Mouse (Mus musculus): ENCODE results near the gene Wnk4. TPM values are rescaled to one million over a fixed set of nuclear protein-coding genes. Genes with fewer than 3 reads are reported as not detected.
A peak's percentile ranks its signal among the peaks of the same experiment; 100 is the strongest.

The Wnk4 gene
- polyA plus RNA-seq, 1 experiment from 2014 or later = 6.0 TPM

DNA sequence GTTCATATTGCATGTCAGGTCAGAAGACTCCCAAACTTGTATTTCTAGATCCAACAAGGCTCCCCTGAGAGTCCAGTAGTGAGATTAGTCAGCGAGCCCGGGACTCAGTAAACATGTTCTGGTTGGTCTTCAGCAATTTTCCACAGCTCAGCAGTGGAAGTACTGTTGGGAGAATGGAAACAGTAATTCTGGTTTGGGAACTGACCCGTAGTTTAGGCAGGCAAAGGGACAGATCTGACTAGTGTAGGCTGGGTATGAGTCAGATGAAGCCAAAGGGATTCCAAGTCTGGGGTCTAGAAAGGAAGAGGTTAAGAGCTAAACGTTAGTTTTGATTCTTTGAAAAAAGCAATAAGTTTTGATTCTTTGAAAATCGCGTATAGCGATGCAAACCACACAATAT is 7.4 kb upstream of the Wnk4 start:
- Histone ChIP-seq H3K27ac (peak overlapping the region; percentile 90), H3K36me3 (replicated peaks; ENCODE audit: control insufficient read depth, insufficient read depth) (0 out of 2 replicates have a peak, but pooled peaks cover 4% of the 10 kb centered on the region), H3K9me3 (ENCODE audit: control insufficient read depth, low read length) (no peaks in the 10 kb centered on the region), H3K4me2 (replicated peaks) (peak overlapping the region; percentile 92), H3K4me1 (replicated peaks; ENCODE audit: control insufficient read depth, insufficient read depth, low read length) (peaks cover 15% of the 10 kb centered on the region), H3K4me3 (replicated peaks; ENCODE audit: low read length) (peak overlapping the region; percentile 93), H3K27me3 (ENCODE audit: control insufficient read depth, insufficient read depth, low read length) (no peaks in the 10 kb centered on the region; the same call in 1 of the 2 replicates), H3K9ac (peak overlapping the region; percentile 97)
- ATAC-seq (ENCODE audit: low FRiP score) = no peak
- 12% methylated on average over 7 of the region's 7 CpGs for WGBS
- no peak for DNase-seq (ENCODE audit: low spot score)

DNA sequence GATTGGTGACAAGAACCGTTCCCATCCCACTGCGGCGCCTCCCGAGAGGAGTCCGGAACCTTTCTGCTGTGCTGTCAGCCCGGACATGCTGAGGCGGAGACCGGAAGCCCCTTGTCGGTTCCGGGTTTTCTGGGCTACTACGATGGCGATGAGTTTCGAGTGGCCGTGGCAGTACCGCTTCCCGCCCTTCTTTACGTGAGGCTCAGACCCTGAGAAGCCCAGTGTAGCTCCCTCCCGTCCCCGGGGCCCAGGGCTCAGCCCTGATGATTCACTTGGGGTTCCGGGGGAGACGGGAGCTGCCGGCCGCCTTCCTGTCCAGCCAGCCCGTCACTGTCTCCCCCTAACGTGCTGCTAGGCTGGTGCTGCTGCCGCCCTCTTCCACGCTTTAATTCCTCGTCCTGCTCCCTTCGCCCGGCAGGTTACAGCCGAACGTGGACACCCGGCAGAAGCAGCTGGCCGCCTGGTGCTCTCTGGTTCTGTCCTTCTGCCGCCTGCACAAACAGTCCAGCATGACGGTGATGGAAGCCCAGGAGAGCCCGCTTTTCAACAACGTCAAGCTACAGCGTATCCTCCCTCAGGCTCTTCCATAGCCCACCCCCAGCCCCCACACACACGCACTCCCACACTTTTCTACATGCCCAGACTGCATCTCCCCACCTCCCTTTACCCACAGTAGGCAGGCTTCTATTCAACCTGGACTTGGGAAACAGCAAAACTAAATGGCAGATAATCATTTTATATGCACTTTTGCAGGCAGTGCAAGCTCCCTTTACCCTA is 6.6 kb upstream of the Wnk4 start, which contains the start of gene Vps25:
TSS of gene Vps25 (plus strand) at position 95 of the 777 bp plus-strand sequence.
- DNase-seq (ENCODE audit: low spot score) = peak; percentile 88
- Histone ChIP-seq H3K27ac (peak within 1 kb of the TSS; percentile 90), H3K4me1 (replicated peaks; ENCODE audit: control insufficient read depth, insufficient read depth, low read length) (peaks cover 15% of the 10 kb centered on the region), H3K9me3 (ENCODE audit: control insufficient read depth, low read length) (no peaks in the 10 kb centered on the region), H3K27me3 (ENCODE audit: control insufficient read depth, insufficient read depth, low read length) (no peaks in the 10 kb centered on the region), H3K4me2 (replicated peaks) (peak within 1 kb of the TSS; percentile 92), H3K9ac (peak within 1 kb of the TSS; percentile 97), H3K4me3 (replicated peaks; ENCODE audit: low read length) (peak within 1 kb of the TSS; percentile 93), H3K36me3 (replicated peaks; ENCODE audit: control insufficient read depth, insufficient read depth) (0 out of 2 replicates have a peak, but pooled peaks cover 5% of the 10 kb centered on the region)
- under 1% methylated on average over 40 of the region's 40 CpGs for WGBS
- ATAC-seq (ENCODE audit: low FRiP score) = peak; percentile 76; the same call in 1 of the 2 replicates

DNA sequence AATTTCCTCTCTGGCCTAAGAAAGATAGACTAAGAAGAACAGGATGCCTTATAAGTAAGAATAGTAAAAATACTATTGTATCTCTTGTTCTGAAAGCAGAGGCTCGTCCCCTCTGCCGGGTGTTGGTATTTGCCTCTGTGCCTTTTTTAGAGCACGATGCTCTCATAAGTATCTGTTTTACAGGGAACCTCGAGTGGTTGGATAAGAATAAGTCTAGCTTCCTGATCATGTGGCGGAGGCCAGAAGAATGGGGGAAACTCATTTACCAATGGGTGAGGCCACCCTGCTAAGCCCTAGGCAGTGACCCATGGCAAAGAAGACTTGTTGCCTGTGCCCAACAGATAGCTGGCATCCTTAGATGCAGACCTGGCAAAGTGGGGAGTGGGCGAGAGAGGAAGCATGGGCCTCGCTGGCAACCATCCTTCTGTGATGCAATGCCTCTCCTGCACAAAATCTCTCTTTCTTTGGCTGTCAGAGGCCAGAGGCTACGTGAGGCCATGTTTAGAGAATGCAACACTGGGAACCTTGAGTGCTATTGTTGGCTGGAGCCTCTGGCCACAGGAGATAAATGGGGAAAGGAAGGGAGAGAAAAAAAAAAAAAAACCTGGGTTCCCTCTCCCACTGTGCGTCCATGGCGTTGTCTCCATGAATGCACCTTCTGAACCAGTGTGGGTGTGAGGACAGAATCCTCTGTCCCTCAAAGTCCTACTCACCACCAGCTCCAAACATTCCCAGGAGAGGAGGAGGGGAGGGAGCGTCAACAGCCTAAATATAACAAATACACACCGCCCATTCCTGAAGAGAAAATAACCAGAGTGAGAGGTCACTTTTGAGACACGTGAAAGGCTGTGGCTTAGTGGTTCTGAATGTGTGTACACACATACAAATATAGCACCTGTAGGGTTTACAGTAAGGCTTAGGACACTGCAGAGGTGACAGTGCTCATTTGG is 4.3 kb upstream of the Wnk4 start:
- 91% methylated on average over 13 of the region's 13 CpGs for WGBS
- no peak overlapping the region for H3K4me3 ChIP-seq (replicated peaks; ENCODE audit: low read length)

DNA sequence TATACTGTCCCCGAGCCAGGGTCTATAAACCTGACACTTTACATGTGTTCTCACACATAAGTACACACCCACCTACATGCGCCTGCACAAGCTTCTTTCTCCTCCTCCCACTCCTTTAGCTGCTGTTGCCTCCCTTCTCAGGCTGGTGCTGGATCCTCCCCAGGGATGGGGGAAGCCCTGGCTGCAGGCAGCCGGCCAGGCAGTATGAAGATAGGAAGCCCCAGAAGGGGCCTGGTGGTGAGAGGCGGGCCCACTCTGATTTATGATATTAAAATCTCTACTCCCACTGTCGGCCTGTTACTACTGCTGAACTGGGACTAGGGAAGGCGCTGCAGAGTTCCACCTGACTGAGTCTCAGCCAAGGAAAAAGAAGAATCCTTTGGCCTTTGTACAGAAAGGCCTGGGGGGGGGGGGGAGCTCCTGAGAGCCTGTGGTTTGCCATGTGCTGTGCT is 1.1 kb upstream of the Wnk4 start:
- H3K27me3 ChIP-seq (ENCODE audit: control insufficient read depth, insufficient read depth, low read length) = peaks cover 41% of the 10 kb centered on the region
- H3K9me3 ChIP-seq (ENCODE audit: control insufficient read depth, low read length) = no peaks in the 10 kb centered on the region
- H3K4me3 ChIP-seq (replicated peaks; ENCODE audit: low read length) = no peak overlapping the region
- no peak for ATAC-seq (ENCODE audit: low FRiP score)
- no peak for DNase-seq (ENCODE audit: low spot score)
- H3K27ac ChIP-seq = no peak overlapping the region
- H3K4me1 ChIP-seq (replicated peaks; ENCODE audit: control insufficient read depth, insufficient read depth, low read length) = peaks cover 31% of the 10 kb centered on the region; the same call in 1 of the 2 replicates
- 0 out of 2 replicates have a peak, but pooled peaks cover 10% of the 10 kb centered on the region for H3K36me3 ChIP-seq (replicated peaks; ENCODE audit: control insufficient read depth, insufficient read depth)
- WGBS = 45% methylated on average over 6 of the region's 6 CpGs
- no peak overlapping the region for H3K4me2 ChIP-seq (replicated peaks)
- H3K9ac ChIP-seq = no peak overlapping the region

More for the DNA sequence above, 4.3 kb upstream of the Wnk4 start:
- 0 out of 2 replicates have a peak, but pooled peaks cover 10% of the 10 kb centered on the region for H3K36me3 ChIP-seq (replicated peaks; ENCODE audit: control insufficient read depth, insufficient read depth)
- no peaks in the 10 kb centered on the region for H3K9me3 ChIP-seq (ENCODE audit: control insufficient read depth, low read length)
- peaks cover 11% of the 10 kb centered on the region for H3K27me3 ChIP-seq (ENCODE audit: control insufficient read depth, insufficient read depth, low read length)
- H3K9ac ChIP-seq = no peak overlapping the region
- DNase-seq (ENCODE audit: low spot score) (no peak), ATAC-seq (ENCODE audit: low FRiP score) (no peak)
- no peak overlapping the region for H3K27ac ChIP-seq
- H3K4me2 ChIP-seq (replicated peaks) = no peak overlapping the region
- peaks cover 31% of the 10 kb centered on the region for H3K4me1 ChIP-seq (replicated peaks; ENCODE audit: control insufficient read depth, insufficient read depth, low read length)

DNA sequence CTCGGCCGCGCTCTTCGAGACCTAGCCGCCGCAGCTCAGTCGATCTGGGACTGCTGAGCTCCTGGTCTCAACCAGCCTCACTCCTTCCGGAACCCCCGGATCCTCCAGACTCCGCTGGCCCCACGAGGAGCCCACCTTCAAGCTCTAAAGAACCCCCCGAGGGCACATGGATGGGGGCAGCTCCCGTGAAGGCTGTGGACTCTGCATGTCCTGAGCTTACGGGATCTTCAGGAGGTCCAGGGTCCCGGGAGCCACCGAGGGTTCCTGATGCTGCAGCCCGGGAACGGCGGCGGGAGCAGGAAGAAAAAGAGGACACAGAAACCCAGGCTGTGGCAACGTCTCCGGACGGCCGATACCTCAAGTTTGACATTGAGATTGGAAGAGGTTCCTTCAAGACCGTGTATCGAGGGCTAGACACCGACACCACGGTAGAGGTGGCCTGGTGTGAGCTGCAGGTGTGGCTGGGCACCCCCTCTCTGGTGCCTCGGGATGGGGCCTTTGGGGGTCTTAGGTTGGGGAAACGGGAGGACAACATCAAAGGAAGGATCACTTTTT is 536 bp downstream of the Wnk4 start:
- Histone ChIP-seq H3K36me3 (replicated peaks; ENCODE audit: control insufficient read depth, insufficient read depth) (0 out of 2 replicates have a peak, but pooled peaks cover 10% of the 10 kb centered on the region), H3K27me3 (ENCODE audit: control insufficient read depth, insufficient read depth, low read length) (peaks cover 50% of the 10 kb centered on the region), H3K4me2 (replicated peaks) (peak overlapping the region; percentile 85), H3K9me3 (ENCODE audit: control insufficient read depth, low read length) (no peaks in the 10 kb centered on the region), H3K9ac (peak overlapping the region; percentile 61), H3K4me3 (replicated peaks; ENCODE audit: low read length) (peak overlapping the region; percentile 42), H3K4me1 (replicated peaks; ENCODE audit: control insufficient read depth, insufficient read depth, low read length) (peaks cover 33% of the 10 kb centered on the region; the same call in 1 of the 2 replicates), H3K27ac (no peak overlapping the region)
- ATAC-seq (ENCODE audit: low FRiP score) = no peak; the same call in 1 of the 2 replicates
- DNase-seq (ENCODE audit: low spot score) = no peak
- WGBS = under 1% methylated on average over 30 of the region's 30 CpGs

DNA sequence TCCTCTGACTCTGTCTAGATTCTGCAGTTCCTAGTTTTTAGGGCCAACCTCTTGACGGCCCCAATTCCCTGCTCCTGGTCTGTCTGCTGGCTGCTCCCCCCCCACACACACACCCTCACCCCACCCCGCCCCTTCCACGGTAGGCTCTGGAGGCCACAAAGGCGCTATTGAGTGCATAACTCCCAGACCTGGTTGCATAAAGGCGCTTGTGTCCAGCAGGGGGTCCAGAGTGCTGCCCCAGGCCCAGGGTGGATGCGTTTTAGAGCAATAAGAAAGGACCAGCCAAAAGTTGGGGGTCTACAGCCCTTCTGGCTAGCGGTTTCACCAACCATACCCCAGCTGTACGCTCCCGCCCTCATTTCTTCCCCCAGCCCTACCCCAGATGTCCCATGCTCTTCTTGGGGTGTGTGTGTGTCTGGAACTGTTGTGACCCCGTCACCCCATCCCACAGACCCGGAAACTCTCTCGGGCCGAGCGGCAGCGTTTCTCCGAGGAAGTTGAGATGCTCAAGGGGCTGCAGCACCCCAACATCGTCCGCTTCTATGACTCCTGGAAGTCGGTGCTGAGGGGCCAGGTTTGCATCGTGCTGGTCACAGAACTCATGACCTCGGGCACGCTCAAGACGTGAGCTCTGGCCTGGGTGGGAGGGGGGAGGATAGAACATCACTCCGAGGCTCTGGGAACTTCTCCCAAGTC is 2.1 kb downstream of the Wnk4 start:
- Histone ChIP-seq H3K4me2 (replicated peaks) (peak overlapping the region; percentile 24), H3K4me3 (replicated peaks; ENCODE audit: low read length) (peak overlapping the region; percentile 9; the same call in 1 of the 2 replicates), H3K9ac (no peak overlapping the region), H3K4me1 (replicated peaks; ENCODE audit: control insufficient read depth, insufficient read depth, low read length) (peaks cover 33% of the 10 kb centered on the region; the same call in 1 of the 2 replicates), H3K27me3 (ENCODE audit: control insufficient read depth, insufficient read depth, low read length) (peaks cover 54% of the 10 kb centered on the region), H3K9me3 (ENCODE audit: control insufficient read depth, low read length) (no peaks in the 10 kb centered on the region), H3K27ac (no peak overlapping the region), H3K36me3 (replicated peaks; ENCODE audit: control insufficient read depth, insufficient read depth) (0 out of 2 replicates have a peak, but pooled peaks cover 8% of the 10 kb centered on the region)
- DNase-seq (ENCODE audit: low spot score) = no peak
- WGBS = 2% methylated on average over 24 of the region's 24 CpGs
- ATAC-seq (ENCODE audit: low FRiP score) = no peak

DNA sequence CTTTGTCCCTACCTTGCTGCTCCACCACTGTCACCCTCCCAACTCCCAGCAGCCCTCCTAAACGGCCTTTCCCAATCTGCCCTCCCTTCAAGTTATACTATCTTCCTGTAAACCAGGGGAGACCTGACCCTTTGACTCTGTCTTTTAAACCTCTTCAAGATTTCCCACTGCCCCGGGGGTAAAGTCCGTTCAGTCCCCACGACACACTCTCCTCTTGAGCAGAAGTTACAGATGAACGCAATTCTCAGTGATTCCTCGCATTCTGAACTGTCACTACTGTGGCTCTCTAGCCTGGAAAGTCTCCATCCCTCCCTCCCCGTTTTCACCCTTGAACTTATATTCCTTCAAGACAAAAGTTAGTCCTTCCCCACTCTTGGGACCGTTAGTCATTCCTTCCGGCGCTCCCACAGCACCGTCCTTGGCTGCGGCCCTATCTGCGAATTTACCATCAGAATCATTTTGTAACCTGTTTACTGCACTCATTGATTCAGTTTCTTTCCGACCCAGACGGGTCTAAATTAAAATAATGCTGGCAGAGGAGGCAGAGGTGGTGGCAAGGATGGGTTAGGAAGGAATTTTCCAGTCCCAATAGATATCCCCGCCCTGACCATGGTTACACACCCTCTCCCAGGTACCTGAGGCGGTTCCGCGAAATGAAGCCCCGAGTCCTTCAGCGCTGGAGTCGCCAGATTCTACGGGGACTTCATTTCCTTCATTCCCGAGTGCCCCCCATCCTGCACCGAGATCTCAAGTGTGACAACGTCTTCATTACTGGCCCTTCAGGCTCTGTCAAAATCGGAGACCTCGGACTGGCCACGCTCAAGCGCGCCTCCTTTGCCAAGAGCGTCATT is 3.0 kb downstream of the Wnk4 start:
- Histone ChIP-seq H3K4me1 (replicated peaks; ENCODE audit: control insufficient read depth, insufficient read depth, low read length) (peaks cover 33% of the 10 kb centered on the region; the same call in 1 of the 2 replicates), H3K27ac (no peak overlapping the region), H3K9ac (no peak overlapping the region), H3K36me3 (replicated peaks; ENCODE audit: control insufficient read depth, insufficient read depth) (0 out of 2 replicates have a peak, but pooled peaks cover 7% of the 10 kb centered on the region), H3K4me3 (replicated peaks; ENCODE audit: low read length) (0 out of 2 replicates have a peak overlapping the region, but pooled peaks have one; percentile 4), H3K4me2 (replicated peaks) (no peak overlapping the region), H3K9me3 (ENCODE audit: control insufficient read depth, low read length) (no peaks in the 10 kb centered on the region), H3K27me3 (ENCODE audit: control insufficient read depth, insufficient read depth, low read length) (peaks cover 54% of the 10 kb centered on the region)
- no peak for ATAC-seq (ENCODE audit: low FRiP score)
- WGBS = 3% methylated on average over 32 of the region's 32 CpGs
- DNase-seq (ENCODE audit: low spot score) = no peak

DNA sequence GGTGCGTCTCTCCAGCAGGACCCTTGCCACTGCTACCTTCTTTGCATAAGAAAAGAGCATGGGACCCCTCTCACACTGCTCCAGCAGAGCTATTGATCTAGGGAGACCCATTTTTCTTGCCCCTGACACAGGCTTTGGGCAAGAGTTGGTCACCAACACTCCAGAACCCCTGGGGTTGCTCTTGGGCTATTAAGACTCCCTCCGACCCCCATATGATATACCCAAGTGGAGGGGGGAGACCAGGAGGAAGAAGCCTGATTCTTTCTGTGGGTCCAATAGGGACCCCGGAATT is 3.6 kb downstream of the Wnk4 start:
- WGBS = 6% methylated on average over 3 of the region's 3 CpGs
- no peaks in the 10 kb centered on the region for H3K9me3 ChIP-seq (ENCODE audit: control insufficient read depth, low read length)
- no peak overlapping the region for H3K27ac ChIP-seq
- H3K4me2 ChIP-seq (replicated peaks) = no peak overlapping the region
- H3K4me3 ChIP-seq (replicated peaks; ENCODE audit: low read length) = 0 out of 2 replicates have a peak overlapping the region, but pooled peaks have one; percentile 4
- H3K4me1 ChIP-seq (replicated peaks; ENCODE audit: control insufficient read depth, insufficient read depth, low read length) = peaks cover 33% of the 10 kb centered on the region; the same call in 1 of the 2 replicates
- H3K27me3 ChIP-seq (ENCODE audit: control insufficient read depth, insufficient read depth, low read length) = peaks cover 54% of the 10 kb centered on the region
- no peak overlapping the region for H3K9ac ChIP-seq
- DNase-seq (ENCODE audit: low spot score) (no peak), ATAC-seq (ENCODE audit: low FRiP score) (no peak)
- 0 out of 2 replicates have a peak, but pooled peaks cover 4% of the 10 kb centered on the region for H3K36me3 ChIP-seq (replicated peaks; ENCODE audit: control insufficient read depth, insufficient read depth)
